Mouse (Mus musculus): ENCODE results near the gene Wbp1l.

Gene Wbp1l

GRCm38 (mm10) chr19:46696943-46697342, 98.1 kb downstream of the Wbp1l start:
- no peak for ATAC-seq (ENCODE audit: insufficient number of reproducible peaks, low FRiP score, low TSS enrichment)

- no peak for ATAC-seq (ENCODE audit: insufficient number of reproducible peaks, low FRiP score, low TSS enrichment)
Observed at GRCm38 (mm10) chr19:46697840-46698517, 99.1 kb downstream of the Wbp1l start.

DNA sequence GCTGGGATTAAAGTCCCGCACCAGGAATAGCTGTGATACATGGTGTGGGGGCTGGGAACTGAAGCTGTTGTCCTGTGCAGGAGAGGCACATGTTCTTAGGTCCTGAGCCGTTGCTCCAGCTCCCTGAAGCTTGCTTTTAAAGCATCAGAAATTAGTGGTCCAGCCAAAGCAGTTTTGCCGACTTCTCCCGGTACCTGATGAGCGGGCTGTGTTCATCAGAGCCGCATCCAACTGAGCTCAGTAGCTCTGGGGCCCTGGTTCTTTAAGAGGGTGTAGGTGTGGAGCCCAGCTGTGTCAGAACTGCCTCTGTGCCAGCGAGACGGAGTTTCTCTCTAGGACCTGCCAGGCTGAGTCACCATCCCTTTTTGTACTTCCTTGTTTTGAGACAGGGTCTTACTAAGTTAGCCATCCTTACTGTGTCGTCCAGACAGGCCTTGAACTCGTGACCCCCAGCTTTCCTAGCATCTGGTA, 100.2 kb downstream of the Wbp1l start:
- ATAC-seq (ENCODE audit: insufficient number of reproducible peaks, low FRiP score, low TSS enrichment): no peak

DNA sequence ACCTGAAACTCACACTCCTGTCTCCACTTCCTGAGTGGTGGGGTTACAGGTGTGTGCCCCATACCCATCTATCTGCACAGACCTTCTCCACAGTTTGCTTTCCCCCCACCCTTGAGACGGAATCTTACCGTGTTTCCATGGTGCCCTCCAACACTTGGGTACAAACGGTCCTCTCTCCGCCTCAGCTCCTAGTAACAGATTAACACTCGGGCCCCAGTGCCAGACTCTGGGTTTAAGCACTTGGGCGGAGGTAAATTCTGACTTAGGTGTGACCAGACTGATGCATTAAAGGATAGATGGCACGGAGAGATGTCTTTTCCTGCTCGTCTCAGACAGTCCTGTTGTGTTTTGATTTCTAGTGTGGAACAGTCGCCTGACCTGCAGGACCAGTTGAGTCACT, 102.3 kb downstream of the Wbp1l start:
- ATAC-seq (ENCODE audit: insufficient number of reproducible peaks, low FRiP score, low TSS enrichment): no peak

- ATAC-seq (ENCODE audit: insufficient number of reproducible peaks, low FRiP score, low TSS enrichment): no peak
Observed at GRCm38 (mm10) chr19:46705779-46706495, 107.1 kb downstream of the Wbp1l start.

- no peak for ATAC-seq (ENCODE audit: insufficient number of reproducible peaks, low FRiP score, low TSS enrichment)
Observed at GRCm38 (mm10) chr19:46706540-46707295, 107.8 kb downstream of the Wbp1l start.
